Mouse (Mus musculus) limb, embryonic 12.5 days (tissue): ENCODE measurements around the gene Sgip1. TPM values are rescaled to one million over a fixed set of nuclear protein-coding genes. Genes with fewer than 3 reads are reported as not detected.

Experiments used
- ATAC-seq: fragments of 200-750 bp; cut with Nextera tagmentation; 2 replicates; pipeline ENCODE4 v1.8.0; 2017; ENCODE audit warnings: low read depth, moderate TSS enrichment; ENCODE audit not compliant: insufficient number of reproducible peaks, insufficient read depth, low FRiP score, low TSS enrichment
- H3K27ac ChIP-seq: fragments of 300-500 bp; sonication (generic); 2 replicates; pipeline ENCODE4 v1.5.1; 2016; ENCODE audit warnings: mild to moderate bottlenecking, moderate library complexity
- H3K27me3 ChIP-seq: fragments of 300-500 bp; sonication (generic); 2 replicates; pipeline ENCODE4 v1.6.1; 2016; ENCODE audit warnings: mild to moderate bottlenecking, moderate library complexity
- H3K36me3 ChIP-seq: fragments of 300-500 bp; sonication (generic); 2 replicates; pipeline ENCODE4 v1.6.1; 2016; ENCODE audit warnings: mild to moderate bottlenecking, moderate library complexity
- H3K4me1 ChIP-seq: fragments of 300-500 bp; sonication (generic); replicated peaks from 2 replicates; pipeline ENCODE4 v1.6.1; 2016
- H3K4me2 ChIP-seq: fragments of 300-500 bp; sonication (generic); 2 replicates; pipeline ENCODE4 v1.6.1; 2016; ENCODE audit warnings: mild to moderate bottlenecking, moderate library complexity
- H3K4me3 ChIP-seq: fragments of 300-500 bp; sonication (generic); replicated peaks from 2 replicates; pipeline ENCODE4 v1.5.1; 2016; ENCODE audit warnings: mild to moderate bottlenecking
- H3K9ac ChIP-seq: fragments of 300-500 bp; sonication (generic); replicated peaks from 2 replicates; pipeline ENCODE4 v1.6.1; 2016; ENCODE audit warnings: mild to moderate bottlenecking, moderate library complexity
- H3K9me3 ChIP-seq: fragments of 300-500 bp; sonication (generic); 2 replicates; pipeline ENCODE4 v1.6.1; 2016; ENCODE audit warnings: mild to moderate bottlenecking, moderate library complexity
- WGBS: fragments of 180-500 bp; shearing (Covaris S2); methylation state at CpG from one replicate; pipeline ENCODE4 v1.1.7; 2016; 5-methylcytosine and 5-hydroxymethylcytosine counted together
- polyA plus RNA-seq: library from polyadenylated mRNA; unstranded; fragments of >200 nt; fragmentation: Nextera tagmentation; extraction: Ambion mirVana; gene quantifications from 2 replicates; pipeline ENCODE4 v1.2.1, GENCODE M21; 2016

Sgip1 gene
- 10.4 and 10.7 TPM in 2 replicates for polyA plus RNA-seq

DNA sequence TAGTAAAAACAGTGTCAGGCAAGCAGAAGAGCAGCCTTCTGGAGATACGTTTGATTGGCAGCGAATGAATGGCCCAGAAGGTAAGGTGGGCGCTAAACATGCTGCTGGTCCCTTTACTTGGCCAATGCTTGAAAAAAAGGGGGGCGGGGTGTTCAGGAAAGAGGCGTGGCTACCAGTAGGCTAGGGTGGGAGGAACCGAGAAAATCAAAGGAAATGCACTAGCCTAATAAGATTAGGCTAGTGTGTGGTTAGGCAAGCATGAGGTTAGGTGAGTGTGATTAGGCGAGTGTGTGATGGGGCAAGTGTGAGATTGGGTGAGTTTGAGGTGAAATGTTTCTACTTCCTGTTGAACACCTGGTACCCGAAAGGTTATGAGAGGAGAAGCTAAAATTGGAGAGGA, at the start of gene Sgip1:
Gene Sgip1, plus strand, starts transcription at position 11 of the 400 bp plus-strand sequence.
- H3K9ac ChIP-seq = no peak within 1 kb of the TSS
- H3K9me3 ChIP-seq = no peaks in the 10 kb centered on the region
- H3K27me3 ChIP-seq = no peaks in the 10 kb centered on the region
- no peaks in the 10 kb centered on the region for H3K4me1 ChIP-seq
- H3K27ac ChIP-seq = no peak within 1 kb of the TSS
- ATAC-seq = no peak
- no peak within 1 kb of the TSS for H3K4me3 ChIP-seq
- H3K36me3 ChIP-seq = no peaks in the 10 kb centered on the region
- 60% methylated on average over 8 of the region's 8 CpGs for WGBS
- no peak within 1 kb of the TSS for H3K4me2 ChIP-seq

DNA sequence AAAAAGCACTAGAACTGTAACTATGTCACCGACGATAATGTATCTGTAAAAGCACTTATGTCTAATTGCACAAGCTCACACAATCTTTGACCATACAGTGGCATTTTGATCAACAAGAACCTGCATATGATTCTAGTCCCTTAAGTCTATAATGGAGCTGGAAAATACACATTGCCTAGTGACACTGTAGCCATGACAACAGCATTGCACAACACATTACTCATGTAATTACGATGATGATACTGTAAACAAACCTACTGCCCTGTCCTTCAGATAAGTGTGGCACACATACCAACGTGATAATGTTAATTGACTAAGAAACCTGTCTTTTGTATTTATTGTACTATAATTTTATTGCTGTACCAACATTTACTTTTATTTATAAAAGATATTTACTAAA, 49.7 kb upstream of the Sgip1 start:
- no peaks in the 10 kb centered on the region for H3K4me1 ChIP-seq
- H3K36me3 ChIP-seq = no peaks in the 10 kb centered on the region
- H3K9ac ChIP-seq = no peak overlapping the region
- no peak overlapping the region for H3K4me3 ChIP-seq
- H3K27ac ChIP-seq = no peak overlapping the region
- ATAC-seq = no peak
- H3K4me2 ChIP-seq = no peak overlapping the region
- no peaks in the 10 kb centered on the region for H3K27me3 ChIP-seq
- no peaks in the 10 kb centered on the region for H3K9me3 ChIP-seq
- WGBS = 85% methylated on average over 4 of the region's 4 CpGs

DNA sequence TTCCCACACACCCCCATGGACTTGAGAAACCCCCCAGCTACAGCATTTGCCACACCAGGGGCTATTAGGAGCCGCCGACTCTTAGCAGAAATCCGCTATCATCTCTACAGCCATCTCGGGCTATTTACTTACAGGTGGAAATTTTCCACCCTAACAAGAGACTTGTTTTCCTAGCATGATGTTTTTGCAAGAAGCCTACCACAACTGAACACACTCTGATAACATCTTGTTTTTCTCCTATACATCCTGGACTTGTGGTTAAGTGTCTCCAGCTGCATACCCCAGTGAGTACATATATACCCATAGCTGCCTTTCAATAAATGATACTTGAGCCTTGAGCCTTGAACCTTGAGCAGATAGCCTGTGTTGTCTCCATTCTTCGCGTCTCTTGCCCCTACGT, 43.1 kb upstream of the Sgip1 start:
- Histone ChIP-seq H3K4me3 (no peak overlapping the region), H3K27ac (no peak overlapping the region), H3K9me3 (no peaks in the 10 kb centered on the region), H3K27me3 (no peaks in the 10 kb centered on the region), H3K36me3 (no peaks in the 10 kb centered on the region), H3K4me1 (no peaks in the 10 kb centered on the region), H3K4me2 (no peak overlapping the region), H3K9ac (no peak overlapping the region)
- no peak for ATAC-seq
- 94% methylated on average over 7 of the region's 7 CpGs for WGBS

DNA sequence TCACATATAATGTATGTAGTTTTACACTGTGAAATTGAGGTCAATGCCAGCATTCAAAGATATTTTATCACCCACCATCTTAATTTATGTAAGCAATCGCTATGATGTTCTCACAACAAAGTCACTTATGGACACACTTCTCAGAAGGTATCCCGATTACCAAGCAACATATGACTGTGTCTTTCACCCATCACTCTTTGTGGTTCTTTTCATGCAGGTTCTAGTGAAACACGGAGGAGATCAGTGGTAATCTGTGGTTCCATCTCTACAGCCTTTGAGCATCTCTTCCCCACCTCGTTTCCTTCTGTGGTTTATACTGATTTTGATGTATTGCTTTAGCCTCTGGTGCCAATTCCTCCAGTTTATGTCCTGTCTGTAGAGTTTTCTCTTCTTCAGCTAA, 29.4 kb upstream of the Sgip1 start:
- Histone ChIP-seq H3K4me3 (no peak overlapping the region), H3K36me3 (no peaks in the 10 kb centered on the region), H3K9ac (no peak overlapping the region), H3K4me2 (no peak overlapping the region), H3K27me3 (no peaks in the 10 kb centered on the region), H3K27ac (no peak overlapping the region), H3K4me1 (no peaks in the 10 kb centered on the region), H3K9me3 (no peaks in the 10 kb centered on the region)
- no peak for ATAC-seq
- 72% methylated on average over 4 of the region's 4 CpGs for WGBS

DNA sequence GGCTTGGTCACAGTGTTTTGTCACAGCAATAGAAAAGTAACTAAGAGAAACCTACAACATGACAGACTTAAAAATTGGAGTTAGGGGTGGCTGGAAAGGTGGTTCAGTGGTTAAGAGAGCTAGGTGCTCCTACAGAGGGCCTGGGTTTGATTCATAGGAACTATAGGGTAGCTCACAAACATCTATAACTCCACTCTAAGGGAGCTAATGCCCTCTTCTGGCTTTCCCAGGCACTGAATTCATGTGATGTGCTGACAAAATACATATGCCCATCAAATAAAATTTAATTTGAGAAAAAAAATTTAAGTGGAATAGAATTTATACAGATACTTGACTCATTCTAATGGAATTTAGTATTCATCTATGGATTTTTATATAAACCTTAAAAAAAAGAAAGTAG, 25.6 kb upstream of the Sgip1 start:
- H3K4me2 ChIP-seq = no peak overlapping the region
- H3K4me1 ChIP-seq = no peaks in the 10 kb centered on the region
- no peak overlapping the region for H3K27ac ChIP-seq
- H3K27me3 ChIP-seq = no peaks in the 10 kb centered on the region
- H3K36me3 ChIP-seq = no peaks in the 10 kb centered on the region
- no peak overlapping the region for H3K4me3 ChIP-seq
- no peaks in the 10 kb centered on the region for H3K9me3 ChIP-seq
- no peak for ATAC-seq
- no peak overlapping the region for H3K9ac ChIP-seq

DNA sequence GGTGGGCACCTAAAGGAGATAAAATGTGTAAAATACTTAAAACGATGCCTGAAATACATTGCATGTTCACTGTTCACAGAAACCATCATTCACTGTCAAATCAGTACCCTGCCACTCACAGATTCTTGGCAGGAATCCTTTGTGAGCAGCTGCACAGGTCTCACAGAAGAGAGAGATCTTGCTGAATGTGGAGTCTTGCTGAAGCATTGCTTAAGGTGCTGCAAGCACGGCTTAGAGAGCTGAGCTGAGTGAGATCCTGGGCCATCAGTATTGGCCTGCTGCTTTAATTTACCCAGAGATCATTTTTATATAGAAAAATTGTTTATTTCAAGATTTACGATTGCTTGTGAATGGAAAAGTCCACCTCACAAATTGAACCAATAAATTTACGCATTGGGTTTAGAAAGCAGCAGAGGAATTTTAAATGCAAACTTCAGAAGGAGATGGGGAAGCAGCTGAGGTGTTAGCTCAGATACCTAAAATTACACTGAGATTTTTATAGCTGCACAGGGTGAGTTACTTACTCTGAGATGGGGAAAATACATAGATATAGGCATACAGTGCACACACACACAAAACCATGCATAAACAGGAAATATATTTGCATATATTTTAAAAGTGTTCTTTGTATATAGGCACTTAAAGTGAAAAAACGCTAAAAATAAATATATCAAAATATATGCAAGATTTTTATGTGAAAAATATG, 23.8 kb upstream of the Sgip1 start:
- no peak overlapping the region for H3K27ac ChIP-seq
- no peaks in the 10 kb centered on the region for H3K4me1 ChIP-seq
- ATAC-seq = no peak
- H3K36me3 ChIP-seq = no peaks in the 10 kb centered on the region
- 67% methylated on average over 5 of the region's 5 CpGs for WGBS
- H3K4me2 ChIP-seq = no peak overlapping the region
- H3K4me3 ChIP-seq = no peak overlapping the region
- no peak overlapping the region for H3K9ac ChIP-seq
- no peaks in the 10 kb centered on the region for H3K9me3 ChIP-seq
- no peaks in the 10 kb centered on the region for H3K27me3 ChIP-seq

DNA sequence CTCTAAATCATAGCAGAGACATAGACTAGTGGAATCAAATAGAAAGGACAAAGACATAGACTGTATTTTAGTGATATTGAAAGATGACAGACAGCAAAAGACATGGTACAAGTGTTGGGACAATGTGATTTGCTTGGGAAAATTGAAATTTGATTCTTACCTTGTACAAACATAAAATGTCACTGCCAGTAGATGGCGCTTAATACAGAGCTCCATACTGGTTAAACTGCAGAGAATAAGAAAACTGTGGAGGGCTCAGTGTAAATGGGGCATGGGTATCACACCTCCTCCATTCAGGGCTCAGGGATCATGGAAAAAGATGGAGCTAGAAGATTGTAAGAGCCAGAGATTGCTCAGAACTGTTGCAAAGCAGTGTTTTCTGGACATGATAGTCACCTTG, 21.6 kb upstream of the Sgip1 start:
- Histone ChIP-seq H3K9me3 (no peaks in the 10 kb centered on the region), H3K27me3 (no peaks in the 10 kb centered on the region), H3K36me3 (no peaks in the 10 kb centered on the region), H3K4me3 (no peak overlapping the region), H3K27ac (no peak overlapping the region), H3K9ac (no peak overlapping the region), H3K4me1 (no peaks in the 10 kb centered on the region), H3K4me2 (no peak overlapping the region)
- ATAC-seq = no peak
- 12% methylated on average over 1 of the region's 1 CpGs for WGBS

DNA sequence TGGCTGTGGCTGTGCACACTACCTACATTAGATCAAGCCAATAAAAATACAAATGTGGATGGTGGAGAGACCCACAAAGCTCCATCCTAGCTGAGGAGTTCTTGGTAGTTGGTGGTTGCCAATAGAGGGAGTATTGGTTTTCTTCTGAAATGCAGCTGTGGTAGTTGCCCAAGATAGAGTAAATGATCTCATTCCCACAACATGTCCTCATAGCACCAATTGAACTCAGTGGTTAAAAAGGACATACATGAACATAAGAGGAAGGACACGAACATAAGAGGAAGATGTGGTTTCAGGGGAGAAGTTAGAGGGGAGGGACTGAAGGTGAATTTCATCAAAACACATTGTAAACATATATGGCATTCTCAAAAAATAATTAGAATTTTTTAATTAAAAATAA, 21.1 kb upstream of the Sgip1 start:
- Histone ChIP-seq H3K9ac (no peak overlapping the region), H3K36me3 (no peaks in the 10 kb centered on the region), H3K27ac (no peak overlapping the region), H3K4me1 (no peaks in the 10 kb centered on the region), H3K9me3 (no peaks in the 10 kb centered on the region), H3K4me2 (no peak overlapping the region), H3K4me3 (no peak overlapping the region), H3K27me3 (no peaks in the 10 kb centered on the region)
- WGBS = 55% methylated on average over 1 of the region's 1 CpGs
- no peak for ATAC-seq

DNA sequence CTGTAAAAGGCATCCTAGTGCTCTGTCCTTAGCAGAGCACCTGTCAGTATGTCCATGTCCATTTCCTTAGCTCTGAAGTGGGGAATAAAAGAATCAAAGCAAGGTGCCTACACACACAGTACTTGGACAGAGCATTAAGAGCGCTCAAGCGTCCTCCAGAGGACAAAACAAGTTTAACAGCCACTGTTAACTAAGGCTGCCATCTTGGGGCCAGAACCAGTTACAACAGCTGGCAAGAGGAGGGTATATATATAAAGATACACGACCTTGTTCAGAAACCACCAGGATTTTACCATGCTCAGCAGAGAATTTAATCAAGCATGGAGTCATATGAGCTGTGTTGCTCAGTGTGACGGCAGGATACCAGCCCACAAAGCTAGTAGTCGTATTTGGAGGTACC, 16.7 kb upstream of the Sgip1 start:
- no peak overlapping the region for H3K9ac ChIP-seq
- no peak overlapping the region for H3K4me3 ChIP-seq
- H3K27me3 ChIP-seq = no peaks in the 10 kb centered on the region
- no peak for ATAC-seq
- H3K27ac ChIP-seq = no peak overlapping the region
- H3K4me1 ChIP-seq = no peaks in the 10 kb centered on the region
- H3K4me2 ChIP-seq = no peak overlapping the region
- H3K36me3 ChIP-seq = no peaks in the 10 kb centered on the region
- 71% methylated on average over 5 of the region's 5 CpGs for WGBS
- no peaks in the 10 kb centered on the region for H3K9me3 ChIP-seq

DNA sequence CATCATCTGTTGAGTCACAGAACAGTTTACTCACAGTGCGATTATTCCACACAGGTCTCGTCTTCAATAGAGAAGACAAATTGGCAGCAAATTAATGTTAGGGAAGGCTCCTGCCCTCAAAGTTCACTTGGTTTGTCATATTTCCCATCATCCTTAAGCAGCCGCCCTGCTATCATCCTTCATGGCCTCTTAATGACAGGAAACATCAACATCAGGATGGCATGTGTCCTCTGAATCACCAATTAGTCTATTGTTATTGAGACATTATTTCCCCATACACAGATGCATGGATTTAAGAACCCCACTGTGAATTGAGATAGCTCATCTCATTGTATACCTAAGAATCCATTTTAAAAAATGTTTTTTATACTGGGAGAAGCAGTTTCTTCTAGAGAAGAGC, 10.1 kb upstream of the Sgip1 start:
- Histone ChIP-seq H3K4me1 (no peaks in the 10 kb centered on the region), H3K9ac (no peak overlapping the region), H3K27ac (no peak overlapping the region), H3K9me3 (no peaks in the 10 kb centered on the region), H3K4me2 (no peak overlapping the region), H3K27me3 (no peaks in the 10 kb centered on the region; the same call in 1 of the 2 replicates), H3K4me3 (no peak overlapping the region), H3K36me3 (no peaks in the 10 kb centered on the region)
- 90% methylated on average over 3 of the region's 3 CpGs for WGBS
- no peak for ATAC-seq

DNA sequence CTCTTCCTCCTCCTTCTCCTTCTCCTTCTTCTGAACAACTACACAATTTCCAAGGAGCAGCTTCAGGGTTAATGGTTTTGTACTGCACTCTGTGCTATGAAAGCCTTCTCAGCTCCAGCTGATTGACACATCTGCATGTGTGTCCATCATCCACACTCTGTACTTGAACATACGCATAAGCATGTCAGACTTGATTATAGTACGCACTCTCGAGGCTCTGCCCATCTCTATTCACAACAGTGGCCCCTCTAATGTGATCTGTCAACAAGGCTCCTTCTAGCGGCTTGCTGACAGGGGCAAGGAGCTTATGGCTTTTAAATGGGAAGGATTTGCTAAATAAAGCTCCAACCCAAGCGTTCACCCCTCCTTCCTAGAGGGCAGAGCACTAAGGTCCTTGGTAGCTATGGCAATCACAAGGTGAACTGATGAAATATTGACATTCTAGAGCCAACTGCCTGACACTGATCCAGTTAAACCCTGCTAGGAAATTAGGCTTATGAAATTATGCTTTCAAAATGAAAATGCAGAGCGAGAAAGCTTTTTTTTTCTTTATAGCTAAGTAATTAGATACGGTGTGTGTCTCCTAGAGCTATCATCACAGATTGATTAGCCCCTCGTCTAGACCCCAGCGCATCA, 7.0 kb upstream of the Sgip1 start:
- H3K9me3 ChIP-seq = no peaks in the 10 kb centered on the region
- H3K4me3 ChIP-seq = no peak overlapping the region
- ATAC-seq = no peak
- no peak overlapping the region for H3K4me2 ChIP-seq
- no peak overlapping the region for H3K9ac ChIP-seq
- no peaks in the 10 kb centered on the region; the same call in 1 of the 2 replicates for H3K27me3 ChIP-seq
- H3K36me3 ChIP-seq = no peaks in the 10 kb centered on the region
- WGBS = 78% methylated on average over 9 of the region's 9 CpGs
- H3K4me1 ChIP-seq = no peaks in the 10 kb centered on the region
- no peak overlapping the region for H3K27ac ChIP-seq
